Mouse (Mus musculus): Measurements from ENCODE around the gene Kcnip3. TPM values are rescaled to one million over a fixed set of nuclear protein-coding genes. Genes with fewer than 3 reads are reported as not detected.

Gene Kcnip3
- polyA plus RNA-seq, 1 experiment from 2014 or later: 1.8 TPM

DNA sequence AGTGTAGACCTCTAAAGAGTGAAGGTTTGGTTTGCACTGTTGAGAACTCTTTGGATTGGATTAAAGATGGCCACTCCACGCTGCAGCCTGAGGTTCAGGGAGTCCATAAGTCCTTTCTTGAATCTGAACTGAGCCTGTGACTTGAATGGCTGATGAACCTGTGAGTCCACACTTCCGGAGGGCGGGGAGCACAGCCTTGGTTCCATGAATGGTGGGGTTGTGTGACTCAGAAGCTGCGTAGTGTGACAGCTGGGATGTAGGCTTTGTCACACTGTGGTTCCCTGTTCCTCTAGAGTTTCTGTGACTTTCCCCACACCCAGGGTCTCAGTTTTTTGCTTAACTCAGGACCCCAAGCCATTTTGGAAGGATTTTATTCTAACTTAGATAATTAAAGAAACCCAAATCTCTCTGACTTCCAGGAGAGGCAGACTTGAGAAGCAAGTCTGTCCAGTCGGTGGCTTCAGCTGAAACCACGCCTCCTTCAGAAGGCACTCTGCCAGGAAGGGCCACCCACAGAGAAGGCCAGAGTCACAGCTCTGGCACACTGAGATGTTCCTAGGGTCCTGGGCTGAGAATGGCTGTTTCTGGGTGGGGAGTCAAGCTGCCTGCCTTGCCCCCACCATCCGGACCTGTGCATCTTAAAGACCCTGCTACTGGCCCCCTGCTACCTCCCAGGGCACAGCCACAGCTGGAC is 13.8 kb downstream of the Kcnip3 start:
- ATAC-seq: no peak
- no peak for TF ChIP-seq CTCF (IDR thresholded peaks at IDR 0.05; ENCODE audit: low read depth)
- no peak overlapping the region for H3K27ac ChIP-seq (ENCODE audit: low read depth, low read length)
- H3K4me1 ChIP-seq (replicated peaks; ENCODE audit: control insufficient read depth, insufficient read depth, low read length): no peaks in the 10 kb centered on the region
- no peak overlapping the region for H3K4me3 ChIP-seq (ENCODE audit: low read depth, low read length)
- H3K9ac ChIP-seq (ENCODE audit: low read depth, low read length): no peak overlapping the region
- H3K4me2 ChIP-seq (replicated peaks; ENCODE audit: low read depth): no peak overlapping the region
- 60% methylated on average over 7 of the region's 7 CpGs for WGBS
- no peaks in the 10 kb centered on the region for H3K36me3 ChIP-seq (ENCODE audit: control insufficient read depth, insufficient read depth)
- H3K27me3 ChIP-seq (replicated peaks; ENCODE audit: control insufficient read depth, insufficient read depth, low read length): no peaks in the 10 kb centered on the region; the same call in 1 of the 2 replicates
- no peaks in the 10 kb centered on the region for H3K9me3 ChIP-seq (ENCODE audit: control insufficient read depth)

DNA sequence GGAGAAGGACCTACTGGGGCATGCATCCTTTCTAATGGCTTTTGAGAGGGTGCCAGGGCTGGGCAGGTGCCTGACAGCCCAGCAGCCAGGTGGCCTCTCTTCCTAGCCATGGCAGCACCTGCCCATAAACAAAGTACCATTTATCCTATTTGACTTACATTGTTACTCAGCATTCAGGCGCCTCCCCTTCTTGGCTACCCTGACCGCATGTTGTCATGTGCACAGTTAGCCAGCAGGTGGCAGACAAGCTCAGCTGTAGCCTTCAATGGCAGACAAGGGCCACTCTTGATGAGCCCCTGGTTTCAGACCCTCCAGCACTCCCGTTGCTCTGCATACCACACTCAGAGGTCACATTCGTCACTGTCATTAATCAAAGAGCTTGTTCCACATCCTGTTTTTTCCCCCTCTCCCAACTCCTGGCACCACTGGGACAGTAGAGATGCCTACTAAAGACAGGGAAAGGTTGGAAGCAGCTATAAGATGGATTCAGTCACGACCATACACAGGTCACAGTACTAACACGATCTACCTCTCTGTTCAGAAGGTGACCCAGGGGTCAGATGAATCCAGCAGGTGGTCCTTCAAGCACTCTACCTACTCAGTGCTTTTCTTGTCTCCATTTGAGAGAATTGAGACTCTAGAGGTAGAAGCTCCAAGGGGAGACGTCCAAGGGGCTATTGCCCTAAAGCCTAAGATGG is 14.7 kb downstream of the Kcnip3 start:
- H3K4me1 ChIP-seq (replicated peaks; ENCODE audit: control insufficient read depth, insufficient read depth, low read length): no peaks in the 10 kb centered on the region
- no peak overlapping the region for H3K4me3 ChIP-seq (ENCODE audit: low read depth, low read length)
- 0 out of 2 replicates have a peak, but pooled peaks have one; percentile 27 for ATAC-seq
- H3K27me3 ChIP-seq (replicated peaks; ENCODE audit: control insufficient read depth, insufficient read depth, low read length): no peaks in the 10 kb centered on the region; the same call in 1 of the 2 replicates
- no peak overlapping the region for H3K27ac ChIP-seq (ENCODE audit: low read depth, low read length)
- no peak overlapping the region for H3K9ac ChIP-seq (ENCODE audit: low read depth, low read length)
- peak; percentile 96 for TF ChIP-seq CTCF (IDR thresholded peaks at IDR 0.05; ENCODE audit: low read depth)
- WGBS: 30% methylated on average over 7 of the region's 7 CpGs
- H3K4me2 ChIP-seq (replicated peaks; ENCODE audit: low read depth): no peak overlapping the region
- no peaks in the 10 kb centered on the region for H3K36me3 ChIP-seq (ENCODE audit: control insufficient read depth, insufficient read depth)
- H3K9me3 ChIP-seq (ENCODE audit: control insufficient read depth): no peaks in the 10 kb centered on the region

DNA sequence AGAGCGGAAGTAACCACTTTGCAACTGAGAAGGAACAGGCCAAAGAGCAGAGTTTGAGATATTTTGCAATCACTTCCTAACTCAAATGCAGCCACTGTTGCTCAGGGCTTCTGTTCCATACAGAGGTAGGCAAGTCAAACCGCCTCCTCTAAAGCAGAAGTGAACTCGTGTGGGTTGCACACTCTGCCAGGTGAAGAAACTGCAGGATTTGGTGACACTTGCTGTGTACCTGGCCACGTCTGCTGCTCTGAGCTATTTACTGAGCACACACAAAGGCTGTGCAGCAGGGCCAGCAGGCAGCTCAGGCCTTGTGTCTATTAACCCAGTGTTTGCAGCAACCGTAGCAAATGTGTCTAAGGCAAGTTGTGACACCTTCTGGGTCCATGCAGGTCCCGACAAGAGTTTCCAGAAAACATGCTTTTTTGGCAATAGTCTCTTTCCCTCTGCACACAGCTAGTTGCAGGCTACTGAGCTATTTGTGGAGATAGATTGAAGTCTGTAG is 15.7 kb downstream of the Kcnip3 start:
- no peak overlapping the region for H3K4me3 ChIP-seq (ENCODE audit: low read depth, low read length)
- H3K9me3 ChIP-seq (ENCODE audit: control insufficient read depth): no peaks in the 10 kb centered on the region
- no peak overlapping the region for H3K9ac ChIP-seq (ENCODE audit: low read depth, low read length)
- H3K27me3 ChIP-seq (replicated peaks; ENCODE audit: control insufficient read depth, insufficient read depth, low read length): no peaks in the 10 kb centered on the region; the same call in 1 of the 2 replicates
- WGBS: 72% methylated on average over 6 of the region's 6 CpGs
- no peak overlapping the region for H3K27ac ChIP-seq (ENCODE audit: low read depth, low read length)
- H3K4me1 ChIP-seq (replicated peaks; ENCODE audit: control insufficient read depth, insufficient read depth, low read length): no peaks in the 10 kb centered on the region
- no peaks in the 10 kb centered on the region for H3K36me3 ChIP-seq (ENCODE audit: control insufficient read depth, insufficient read depth)
- ATAC-seq: no peak
- no peak overlapping the region for H3K4me2 ChIP-seq (replicated peaks; ENCODE audit: low read depth)
- TF ChIP-seq CTCF (IDR thresholded peaks at IDR 0.05; ENCODE audit: low read depth): no peak

DNA sequence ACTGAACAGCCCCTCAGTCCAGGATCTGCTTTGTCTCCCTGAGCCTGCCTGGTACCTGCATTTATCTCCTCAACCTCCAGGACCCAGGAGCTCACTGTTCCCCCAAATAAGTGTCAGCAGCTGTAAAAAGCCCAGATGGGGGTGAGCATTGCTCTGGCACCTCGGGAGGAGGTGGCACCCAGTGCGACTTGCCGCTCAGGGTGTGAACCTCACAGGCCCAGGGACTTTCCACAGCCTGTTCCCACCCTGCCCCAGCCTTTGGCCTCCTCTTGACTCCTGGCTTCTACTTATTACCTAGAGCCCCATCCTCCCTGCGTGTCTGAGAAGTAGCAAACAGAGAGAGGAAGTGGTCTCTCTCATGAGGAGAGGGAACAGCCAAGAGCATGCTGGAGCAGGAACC is 16.7 kb downstream of the Kcnip3 start:
- no peak for TF ChIP-seq CTCF (IDR thresholded peaks at IDR 0.05; ENCODE audit: low read depth)
- ATAC-seq: no peak
- H3K27me3 ChIP-seq (replicated peaks; ENCODE audit: control insufficient read depth, insufficient read depth, low read length): no peaks in the 10 kb centered on the region; the same call in 1 of the 2 replicates
- H3K4me1 ChIP-seq (replicated peaks; ENCODE audit: control insufficient read depth, insufficient read depth, low read length): no peaks in the 10 kb centered on the region
- WGBS: 55% methylated on average over 4 of the region's 4 CpGs
- H3K4me2 ChIP-seq (replicated peaks; ENCODE audit: low read depth): no peak overlapping the region
- no peaks in the 10 kb centered on the region for H3K9me3 ChIP-seq (ENCODE audit: control insufficient read depth)
- no peak overlapping the region for H3K9ac ChIP-seq (ENCODE audit: low read depth, low read length)
- H3K27ac ChIP-seq (ENCODE audit: low read depth, low read length): no peak overlapping the region
- H3K36me3 ChIP-seq (ENCODE audit: control insufficient read depth, insufficient read depth): no peaks in the 10 kb centered on the region
- no peak overlapping the region for H3K4me3 ChIP-seq (ENCODE audit: low read depth, low read length)

DNA sequence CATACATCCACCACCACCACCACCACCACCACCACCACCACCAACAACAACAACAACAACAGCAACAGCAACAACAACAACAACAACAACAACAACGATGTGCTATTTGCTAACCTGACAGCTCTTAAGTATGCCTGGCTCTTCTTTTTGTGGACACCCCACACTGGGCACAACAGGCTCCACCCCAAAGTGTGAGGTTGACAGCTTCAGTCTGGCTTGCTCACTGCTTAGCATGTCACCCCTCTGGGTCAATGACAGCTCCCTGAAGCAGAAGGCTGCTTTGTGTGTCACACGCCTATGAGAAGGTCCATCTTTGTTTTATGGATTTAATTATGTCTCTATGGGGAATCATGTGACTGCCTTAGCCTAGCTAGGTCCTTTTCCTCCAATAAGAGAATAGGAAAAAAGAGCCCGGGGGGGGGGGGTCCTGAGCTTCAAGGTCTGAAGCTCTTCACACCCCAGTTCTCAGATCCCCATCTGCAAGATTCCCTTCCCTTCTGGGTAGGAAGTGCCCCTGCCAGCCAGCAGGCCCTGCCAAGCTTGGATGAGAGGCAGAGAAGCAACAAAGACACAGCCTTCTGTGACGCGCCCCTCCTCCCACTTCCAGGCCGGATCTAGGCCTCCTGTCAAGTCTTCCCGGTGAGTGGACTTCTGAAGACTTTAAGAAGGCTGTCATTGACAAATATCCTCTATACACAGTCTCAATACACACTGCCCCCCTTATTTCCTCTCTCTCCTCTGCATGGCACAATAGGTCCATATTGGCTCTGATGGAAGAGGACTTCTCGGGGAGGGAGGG is 17.9 kb downstream of the Kcnip3 start:
- ATAC-seq: no peak
- H3K4me2 ChIP-seq (replicated peaks; ENCODE audit: low read depth): no peak overlapping the region
- H3K9ac ChIP-seq (ENCODE audit: low read depth, low read length): no peak overlapping the region
- WGBS: 58% methylated on average over 8 of the region's 8 CpGs
- TF ChIP-seq CTCF (IDR thresholded peaks at IDR 0.05; ENCODE audit: low read depth): no peak
- no peaks in the 10 kb centered on the region; the same call in 1 of the 2 replicates for H3K27me3 ChIP-seq (replicated peaks; ENCODE audit: control insufficient read depth, insufficient read depth, low read length)
- H3K36me3 ChIP-seq (ENCODE audit: control insufficient read depth, insufficient read depth): no peaks in the 10 kb centered on the region
- no peaks in the 10 kb centered on the region for H3K9me3 ChIP-seq (ENCODE audit: control insufficient read depth)
- H3K4me1 ChIP-seq (replicated peaks; ENCODE audit: control insufficient read depth, insufficient read depth, low read length): no peaks in the 10 kb centered on the region
- no peak overlapping the region for H3K27ac ChIP-seq (ENCODE audit: low read depth, low read length)
- H3K4me3 ChIP-seq (ENCODE audit: low read depth, low read length): no peak overlapping the region

DNA sequence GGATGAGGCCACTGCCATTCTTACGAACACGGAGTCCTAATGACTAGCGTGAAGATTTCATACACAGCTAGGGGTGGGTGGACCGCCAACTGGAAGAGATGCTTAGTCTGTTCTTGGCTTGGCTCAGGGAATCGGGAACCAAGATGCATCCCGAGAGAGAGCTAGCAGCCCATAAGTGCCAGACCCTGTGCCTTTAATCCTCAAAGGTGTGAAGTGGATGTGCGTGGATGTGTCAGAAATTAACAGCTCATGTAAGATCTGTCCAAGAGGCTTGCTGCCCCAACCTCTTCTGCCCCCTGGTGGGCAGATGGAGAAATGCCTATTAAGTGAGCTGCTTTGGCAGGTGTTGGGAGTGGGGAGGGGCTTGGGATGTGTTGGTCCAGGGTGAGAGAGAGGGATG is 20.8 kb downstream of the Kcnip3 start:
- H3K36me3 ChIP-seq (ENCODE audit: control insufficient read depth, insufficient read depth): no peaks in the 10 kb centered on the region
- WGBS: 42% methylated on average over 7 of the region's 7 CpGs
- H3K9me3 ChIP-seq (ENCODE audit: control insufficient read depth): no peaks in the 10 kb centered on the region
- TF ChIP-seq CTCF (IDR thresholded peaks at IDR 0.05; ENCODE audit: low read depth): peak; percentile 93
- H3K27me3 ChIP-seq (replicated peaks; ENCODE audit: control insufficient read depth, insufficient read depth, low read length): no peaks in the 10 kb centered on the region; the same call in 1 of the 2 replicates
- no peaks in the 10 kb centered on the region for H3K4me1 ChIP-seq (replicated peaks; ENCODE audit: control insufficient read depth, insufficient read depth, low read length)
- no peak overlapping the region for H3K27ac ChIP-seq (ENCODE audit: low read depth, low read length)
- no peak overlapping the region for H3K4me2 ChIP-seq (replicated peaks; ENCODE audit: low read depth)
- H3K4me3 ChIP-seq (ENCODE audit: low read depth, low read length): no peak overlapping the region
- no peak overlapping the region for H3K9ac ChIP-seq (ENCODE audit: low read depth, low read length)
- no peak for ATAC-seq
